24 mouse cellular contexts compared by ENCODE assay signal in genomic region chr10:89254765-89255164, GRCm38 (mm10).
DNase-seq lines count a peak whose midpoint lies in the region; ATAC-seq lines count a peak whose summit lies in the region.
"Had no signal": no experiment of that assay in that cellular context is flagged by ENCODE, and none has a peak within 500 bp of the region (broad histone marks: within the 10 kb centered on the region; RNA-seq: fewer than 3 reads in every experiment).

No protein-coding gene starts in this region.

- H3K4me3 ChIP-seq in hindbrain, embryonic 14.5 days (replicated peaks; ENCODE audit: low read length): no peak overlapping the region
- no peak overlapping the region for H3K4me3 ChIP-seq in hindbrain, embryonic 11.5 days (ENCODE audit: low read depth, low read length)
- H3K4me3 ChIP-seq in neural tube, embryonic 15.5 days (replicated peaks): no peak overlapping the region; the same call in 1 of the 2 replicates
- H3K4me3 ChIP-seq: gastrocnemius, adult 2 months; heart, embryonic 12.5 days; intestine, embryonic 15.5 days; limb, embryonic 10.5 days; liver, embryonic 12.5 days; midbrain, embryonic 12.5 days had no signal

- H3K4me2 ChIP-seq in hindbrain, embryonic 14.5 days (replicated peaks): peak overlapping the region; percentile 73
- H3K4me2 ChIP-seq in hindbrain, embryonic 11.5 days (replicated peaks; ENCODE audit: low read depth, low read length): no peak overlapping the region
- peak overlapping the region; percentile 34 for H3K4me2 ChIP-seq in neural tube, embryonic 15.5 days
- H3K4me2 ChIP-seq: heart, embryonic 12.5 days; intestine, embryonic 15.5 days; liver, embryonic 12.5 days had no signal

- WGBS in hindbrain, embryonic 14.5 days: 30% methylated on average over 5 of the region's 5 CpGs
- 46% methylated on average over 5 of the region's 5 CpGs for WGBS in hindbrain, embryonic 11.5 days
- WGBS in neural tube, embryonic 15.5 days: 24% methylated on average over 5 of the region's 5 CpGs

- H3K27me3 ChIP-seq in hindbrain, embryonic 14.5 days (ENCODE audit: control insufficient read depth, insufficient read depth, low read length): no peaks in the 10 kb centered on the region
- no peaks in the 10 kb centered on the region for H3K27me3 ChIP-seq in hindbrain, embryonic 11.5 days (ENCODE audit: control insufficient read depth, insufficient read depth, low read length)
- peaks cover 2% of the 10 kb centered on the region; the same call in 1 of the 2 replicates for H3K27me3 ChIP-seq in neural tube, embryonic 15.5 days (replicated peaks)
- H3K27me3 ChIP-seq: heart, embryonic 12.5 days had no signal

- H3K9me3 ChIP-seq in hindbrain, embryonic 14.5 days (ENCODE audit: control insufficient read depth, low read length): no peaks in the 10 kb centered on the region
- H3K9me3 ChIP-seq in hindbrain, embryonic 11.5 days (ENCODE audit: control insufficient read depth, low read length): no peaks in the 10 kb centered on the region
- no peaks in the 10 kb centered on the region for H3K9me3 ChIP-seq in neural tube, embryonic 15.5 days (replicated peaks)
- H3K9me3 ChIP-seq: heart, embryonic 12.5 days; intestine, embryonic 15.5 days; limb, embryonic 10.5 days; liver, embryonic 12.5 days; midbrain, embryonic 12.5 days had no signal

- DNase-seq in hindbrain, embryonic 14.5 days (ENCODE audit: low spot score): no peak
- no peak for DNase-seq in hindbrain, embryonic 11.5 days (ENCODE audit: low spot score)
- DNase-seq in brain, embryonic 18.5 days (ENCODE audit: low read depth, low spot score): peak; percentile 10
- peak; percentile 6 for DNase-seq in mesoderm, embryonic 11.5 days (ENCODE audit: low read depth, low spot score)
- no peak for DNase-seq in urinary bladder, postnatal 36 days (ENCODE audit: low spot score in 2 of 2)
- no peak for DNase-seq in lung, postnatal 4 days
- no peak for DNase-seq in liver
- DNase-seq: adrenal gland, postnatal 25 days; B cell, adult 2 months; cerebellum, adult 2 months; gastrocnemius, adult 2 months; heart, adult 11 months; heart, postnatal 14 days; kidney, adult 9 months; kidney, postnatal 36 days; lung, adult 2 months; right cerebral cortex, postnatal 4 days had no signal

- no peak for ATAC-seq in hindbrain, embryonic 14.5 days (ENCODE audit: low FRiP score)
- no peak for ATAC-seq in hindbrain, embryonic 11.5 days (ENCODE audit: low FRiP score)
- ATAC-seq in neural tube, embryonic 15.5 days (ENCODE audit: low FRiP score): no peak
- ATAC-seq: intestine, embryonic 15.5 days; liver, embryonic 12.5 days had no signal

- 0 out of 2 replicates have a peak overlapping the region, but pooled peaks have one; percentile 24 for H3K9ac ChIP-seq in hindbrain, embryonic 14.5 days
- H3K9ac ChIP-seq in hindbrain, embryonic 11.5 days (ENCODE audit: low read depth, low read length): no peak overlapping the region
- H3K9ac ChIP-seq in neural tube, embryonic 15.5 days (replicated peaks): no peak overlapping the region
- H3K9ac ChIP-seq: heart, embryonic 12.5 days; intestine, embryonic 15.5 days; liver, embryonic 12.5 days; midbrain, embryonic 12.5 days had no signal

- H3K27ac ChIP-seq in hindbrain, embryonic 14.5 days: no peak overlapping the region
- H3K27ac ChIP-seq in hindbrain, embryonic 11.5 days (ENCODE audit: low read depth, low read length): no peak overlapping the region
- no peak overlapping the region for H3K27ac ChIP-seq in neural tube, embryonic 15.5 days (replicated peaks)
- H3K27ac ChIP-seq: gastrocnemius, adult 2 months; intestine, embryonic 15.5 days; limb, embryonic 10.5 days; liver, embryonic 12.5 days; midbrain, embryonic 12.5 days; stomach, postnatal 0 days had no signal

- H3K4me1 ChIP-seq in hindbrain, embryonic 14.5 days (replicated peaks; ENCODE audit: control insufficient read depth, insufficient read depth, low read length): peaks cover 15% of the 10 kb centered on the region
- H3K4me1 ChIP-seq in hindbrain, embryonic 11.5 days (replicated peaks; ENCODE audit: control insufficient read depth, insufficient read depth, low read length): no peaks in the 10 kb centered on the region
- H3K4me1 ChIP-seq in neural tube, embryonic 15.5 days: peaks cover 21% of the 10 kb centered on the region

- no peaks in the 10 kb centered on the region for H3K36me3 ChIP-seq in hindbrain, embryonic 14.5 days (replicated peaks; ENCODE audit: control insufficient read depth, insufficient read depth)
- no peaks in the 10 kb centered on the region for H3K36me3 ChIP-seq in hindbrain, embryonic 11.5 days (ENCODE audit: control insufficient read depth, insufficient read depth, low read length)
- H3K36me3 ChIP-seq in neural tube, embryonic 15.5 days: no peaks in the 10 kb centered on the region
- H3K36me3 ChIP-seq: heart, embryonic 12.5 days; intestine, embryonic 15.5 days; limb, embryonic 10.5 days; liver, embryonic 12.5 days; midbrain, embryonic 12.5 days had no signal

Comparison
In these comparisons a context has a peak if more than half of its experiments do, and no peak if none do; other contexts are left out.
1. DNase-seq: peak in brain, embryonic 18.5 days (single experiment) and mesoderm, embryonic 11.5 days (single experiment); none in hindbrain, embryonic 14.5 days (single experiment), hindbrain, embryonic 11.5 days (single experiment), urinary bladder, postnatal 36 days (0 of 2), lung, postnatal 4 days (0 of 2) and liver (single experiment).